Mouse (Mus musculus) adrenal gland, postnatal 10 days (tissue): Measurements from ENCODE around the gene Rab11fip3. TPM values are rescaled to one million over a fixed set of nuclear protein-coding genes. Genes with fewer than 3 reads are reported as not detected.

Experiments
- DNase-seq: peaks from one replicate; pipeline ENCODE4 v3.0.0; 2021; ENCODE audit warnings: mixed read lengths
- total RNA-seq, 2 experiments: library from RNA; stranded (reverse); gene quantifications; 2 replicates each; pipeline ENCODE4 v1.2.3; 2021

The Rab11fip3 gene
- total RNA-seq, 2 experiments from 2014 or later, result 15.3 to 23.8 TPM

DNA sequence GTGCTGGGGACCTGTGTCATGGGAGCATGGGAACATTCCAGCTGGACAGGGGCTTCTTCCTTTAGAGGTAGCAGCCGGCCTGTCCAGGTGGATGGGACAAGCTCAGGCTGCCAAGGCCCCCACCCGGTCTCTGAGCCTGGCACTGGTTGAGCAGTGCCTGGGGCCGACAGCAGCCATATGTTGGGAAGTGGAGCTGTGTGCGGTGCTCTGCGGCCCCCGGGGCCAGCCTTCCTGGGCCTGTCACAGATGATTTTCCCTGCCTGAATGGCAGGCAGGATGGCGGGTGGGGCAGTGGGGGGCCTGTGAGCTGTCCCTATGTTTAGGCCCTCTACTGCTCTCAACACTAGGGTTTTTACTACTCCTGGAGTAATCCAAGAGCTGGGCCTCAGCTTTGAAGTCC is 113.2 kb downstream of the Rab11fip3 start:
- no peak for DNase-seq

DNA sequence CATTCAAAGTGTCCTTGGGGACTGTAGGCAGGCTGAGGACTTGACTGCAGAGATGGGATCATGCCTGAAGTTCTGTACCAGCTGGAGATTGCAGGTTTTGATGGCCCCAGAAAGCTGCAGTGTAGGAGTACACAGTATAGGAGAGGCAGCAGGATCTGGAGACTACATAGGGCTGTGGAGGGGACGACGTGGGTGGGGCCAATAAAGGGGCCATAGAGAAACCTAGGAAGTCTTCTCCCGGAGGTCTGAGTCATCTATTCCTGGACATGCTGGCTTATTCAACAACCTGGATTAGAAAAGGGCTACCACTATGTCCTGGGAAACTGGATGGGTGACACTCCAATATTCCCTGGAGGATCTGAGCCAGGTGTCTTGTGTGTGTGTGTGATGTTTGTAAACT is 113.6 kb downstream of the Rab11fip3 start:
- DNase-seq, result no peak

GRCm38 (mm10) chr17:25954671-25955070 is 114.7 kb downstream of the Rab11fip3 start:
- no peak for DNase-seq

GRCm38 (mm10) chr17:25953161-25953560 is 116.2 kb downstream of the Rab11fip3 start:
- no peak for DNase-seq

GRCm38 (mm10) chr17:25951803-25952623 is 117.3 kb downstream of the Rab11fip3 start, which contains the start of gene A930017K11Rik:
Gene A930017K11Rik, minus strand, starts transcription at chr17:25952565.
- no peak for DNase-seq

- DNase-seq, result peak; percentile 40
Observed at GRCm38 (mm10) chr17:25951225-25951802, 118.0 kb downstream of the Rab11fip3 start.

- DNase-seq, result no peak
Observed at GRCm38 (mm10) chr17:25950706-25951105, 118.6 kb downstream of the Rab11fip3 start.

DNA sequence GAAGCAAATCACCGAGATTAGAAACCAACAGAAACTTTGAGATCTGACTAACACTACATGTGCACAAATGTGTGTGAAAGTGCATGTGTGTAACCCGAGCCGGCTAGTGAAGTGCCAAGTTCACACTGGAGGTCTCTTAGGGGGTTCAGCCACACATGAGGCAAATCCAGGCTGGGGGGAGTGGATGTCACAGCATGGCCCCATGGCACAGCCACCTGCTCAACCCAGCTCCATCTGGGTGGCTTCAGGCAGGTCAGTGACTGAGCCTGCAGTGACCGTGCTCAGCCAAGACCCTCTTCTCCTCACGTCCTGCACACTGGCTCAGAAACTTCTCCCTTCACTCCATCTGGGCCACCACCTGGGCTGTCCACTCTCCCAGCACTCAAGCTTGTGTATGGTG is 119.4 kb downstream of the Rab11fip3 start:
- no peak for DNase-seq

- no peak for DNase-seq
Observed at GRCm38 (mm10) chr17:25948051-25948450, 121.3 kb downstream of the Rab11fip3 start.

- DNase-seq, result no peak
Observed at GRCm38 (mm10) chr17:25947576-25947975, 121.8 kb downstream of the Rab11fip3 start.

DNA sequence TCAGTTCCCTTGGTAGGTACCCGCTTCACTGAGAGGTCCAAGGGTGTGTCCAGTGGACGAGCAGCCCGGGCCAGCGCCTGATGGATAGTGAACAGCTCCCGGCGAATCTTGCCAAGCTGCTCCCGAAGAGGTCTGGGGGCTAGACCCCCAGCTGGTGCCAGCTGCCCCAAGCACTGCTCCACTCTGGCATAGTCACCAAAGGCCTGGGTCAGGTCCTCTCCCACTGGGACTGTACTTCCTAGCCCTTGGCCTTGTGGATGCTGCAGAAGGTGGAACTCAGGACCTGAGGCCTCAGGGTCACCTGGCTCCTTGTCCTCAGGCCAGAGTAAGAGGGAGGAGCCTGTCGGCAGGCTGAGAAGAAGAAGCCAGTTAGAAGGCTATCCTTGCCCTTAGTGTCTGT is 122.5 kb downstream of the Rab11fip3 start:
- no peak for DNase-seq

GRCm38 (mm10) chr17:25946349-25946748 is 123.0 kb downstream of the Rab11fip3 start:
- DNase-seq, result no peak

DNA sequence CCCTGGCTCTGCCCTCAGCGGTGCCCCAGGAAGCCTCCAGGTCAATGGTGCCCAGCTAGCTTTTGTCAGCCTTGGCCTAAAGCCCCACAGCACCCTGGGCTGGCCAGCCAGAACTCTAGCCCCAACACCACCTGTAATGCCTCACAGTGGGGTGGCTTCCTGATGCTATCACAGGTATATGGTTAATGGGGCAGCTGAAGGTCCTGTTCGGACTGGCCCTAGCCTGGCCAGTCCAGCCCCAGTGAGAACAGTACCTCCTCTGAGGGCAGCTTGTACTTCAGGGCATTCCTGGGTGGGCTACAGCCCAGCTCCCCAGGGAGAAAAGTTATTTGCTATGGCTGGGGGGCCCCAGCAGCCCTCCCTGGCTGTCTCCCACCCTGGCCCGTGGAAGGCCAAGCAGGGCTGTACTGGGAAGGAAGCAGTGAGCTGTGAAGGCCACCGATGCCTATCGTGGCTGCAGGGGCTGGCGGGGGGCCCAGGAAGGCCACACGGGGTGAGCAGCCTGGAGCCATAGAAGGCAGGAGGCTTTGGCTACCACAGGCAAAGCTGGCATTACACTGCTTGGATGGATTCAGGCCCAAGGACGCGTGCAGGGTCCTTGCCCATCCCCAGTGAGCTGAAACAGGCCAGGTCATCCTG is 123.7 kb downstream of the Rab11fip3 start:
- peak; percentile 63 for DNase-seq

GRCm38 (mm10) chr17:25944366-25945163 is 124.8 kb downstream of the Rab11fip3 start, which contains the start of the genes Pigq and Nhlrc4:
Gene Pigq, minus strand, starts transcription at chr17:25944936.
Gene Nhlrc4, minus strand, starts transcription at chr17:25944961.
- no peak for DNase-seq

DNA sequence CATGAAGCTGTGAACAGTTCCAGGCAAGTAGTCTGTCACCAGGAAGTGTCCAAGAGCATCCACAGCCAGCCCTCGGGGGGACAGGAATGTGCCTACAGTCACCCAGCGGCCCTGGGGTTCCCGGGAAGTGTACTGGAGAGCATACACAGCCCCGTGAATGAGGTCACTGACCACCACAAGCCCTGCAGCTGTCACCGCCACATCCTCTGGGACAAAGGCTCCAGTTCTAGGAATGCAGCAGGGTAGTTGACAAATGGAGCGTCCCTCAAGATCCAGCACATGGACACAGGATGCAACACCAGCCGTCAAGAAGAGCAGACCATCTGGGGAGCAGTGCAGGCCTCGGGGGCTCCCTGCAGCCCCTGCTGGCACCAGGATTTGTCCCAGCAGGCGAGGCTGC is 125.6 kb downstream of the Rab11fip3 start:
- no peak for DNase-seq

DNA sequence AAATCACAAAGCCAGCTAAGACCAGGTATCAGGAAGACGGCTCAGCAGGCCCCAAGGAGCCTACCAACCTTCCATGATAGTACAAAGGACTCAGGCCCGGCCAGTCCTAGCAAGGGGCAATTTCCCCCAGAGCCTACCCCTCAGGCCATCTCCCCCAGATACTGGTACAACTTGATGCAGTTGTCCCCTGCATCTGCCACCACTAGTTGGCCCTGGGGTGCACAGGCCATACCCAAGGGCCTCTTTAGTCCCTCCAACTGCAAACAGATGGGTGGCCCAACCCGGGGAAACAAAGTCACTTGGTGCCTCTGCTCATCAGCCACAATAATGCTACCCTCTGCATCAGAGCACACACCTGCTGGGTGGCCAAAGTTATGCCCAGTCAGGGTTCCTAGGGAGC is 126.1 kb downstream of the Rab11fip3 start:
- DNase-seq, result no peak

- DNase-seq, result no peak
Observed at GRCm38 (mm10) chr17:25942597-25943151, 126.7 kb downstream of the Rab11fip3 start.

DNA sequence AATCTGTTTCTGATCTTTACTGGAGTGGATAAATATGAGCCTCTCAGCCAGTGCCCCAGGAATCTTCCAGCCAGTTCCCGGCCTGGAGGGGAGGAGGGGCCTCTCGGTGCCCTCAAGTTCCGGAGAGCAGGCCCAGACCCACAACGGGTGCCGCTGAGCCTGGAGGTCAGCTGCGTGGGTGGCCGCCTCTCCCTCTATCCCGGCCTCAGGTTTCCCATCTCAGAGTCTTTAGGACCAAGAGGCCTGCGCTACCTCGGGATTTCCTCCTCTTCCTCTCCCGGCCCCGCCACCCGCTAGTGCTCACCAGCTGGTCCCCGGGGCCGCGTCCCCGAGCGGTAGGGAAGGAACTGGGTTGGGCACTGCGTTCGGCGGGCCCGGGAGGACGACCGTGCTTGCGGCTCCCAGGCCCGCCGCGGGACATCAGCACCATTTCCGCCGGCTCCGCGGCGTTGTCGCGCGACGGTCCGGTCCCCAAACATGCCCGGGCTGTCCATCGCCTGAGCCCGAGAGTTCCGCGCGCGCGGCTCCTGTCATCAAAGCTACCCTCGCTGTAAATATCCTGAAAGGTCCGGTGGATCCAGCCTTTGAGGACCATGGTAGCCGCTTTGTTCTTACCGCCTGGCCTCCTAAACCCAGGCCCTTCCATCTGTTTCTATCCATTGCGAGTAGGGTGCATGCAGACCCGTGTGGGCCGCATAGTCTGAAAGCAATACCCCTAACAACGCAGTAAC is 127.7 kb downstream of the Rab11fip3 start:
- DNase-seq, result peak; percentile 91
